Mouse (Mus musculus) lung, adult 2 months (tissue): ENCODE results near the gene Cd47.

Source experiments
- CTCF ChIP-seq: fragments of 200-500 bp; IDR thresholded peaks from 2 replicates; pipeline ENCODE4 v1.5.1; 2011; ENCODE audit warnings: mild to moderate bottlenecking, low read length, control low read depth; ENCODE audit not compliant: insufficient read depth
- POLR2A ChIP-seq: fragments of 200-500 bp; IDR thresholded peaks from 2 replicates; pipeline ENCODE4 v1.6.1; 2011; ENCODE audit warnings: low read depth, mild to moderate bottlenecking, control low read depth, low read length, borderline replicate concordance; ENCODE audit errors: extremely low read depth

DNA sequence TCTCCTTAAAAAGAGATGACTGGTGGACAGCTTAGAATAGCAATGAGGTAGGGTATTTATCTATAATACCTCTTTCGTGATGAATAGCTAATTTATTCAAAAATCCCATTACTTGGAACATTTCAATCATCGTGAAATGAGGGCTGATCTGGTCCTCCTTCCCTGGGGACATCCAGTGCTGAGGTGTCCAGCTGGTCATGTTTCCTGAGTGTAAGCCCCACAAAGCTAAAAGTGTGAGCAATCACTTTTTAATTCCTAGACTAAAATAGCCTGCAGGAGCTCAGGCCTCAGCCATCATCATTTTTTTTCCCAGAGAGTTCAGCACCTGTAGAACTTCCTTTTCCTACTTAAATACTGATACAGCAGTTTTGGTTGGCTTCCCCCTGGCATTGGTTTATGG, 150.0 kb downstream of the Cd47 start:
- TF ChIP-seq POLR2A (no peak), CTCF (no peak)
